Mouse (Mus musculus): ENCODE measurements at regions not wholly inside any gene's neighbourhood (a gene's known extent, or its start where the extent isn't known, plus 50 kb on each side); places are given as distances from the start of the nearest gene placed in this dataset.

- TF ChIP-seq CTCF (IDR thresholded peaks at IDR 0.05; ENCODE audit: low read depth, low read length) = no peak
- no peak for TF ChIP-seq GATA1 (IDR thresholded peaks at IDR 0.05; ENCODE audit: borderline replicate concordance, low read length)
- no peak for TF ChIP-seq POLR2AphosphoS5 (IDR thresholded peaks at IDR 0.05; ENCODE audit: insufficient replicate concordance, low read depth, low read length)
Measured at GRCm38 (mm10) chr12:97157748-97158147, 1101.5 kb downstream of the Galc start.

All from G1E (cell line).